Mouse (Mus musculus) adrenal gland, adult 8-10 months (tissue): ENCODE measurements around the gene Rexo5. TPM values are rescaled to one million over a fixed set of nuclear protein-coding genes. Genes with fewer than 3 reads are reported as not detected.
A peak's percentile ranks its signal among the peaks of the same experiment; 100 is the strongest.

ENCODE experiments used
- DNase-seq: peaks from one replicate; pipeline ENCODE4 v3.0.0; 2022
- total RNA-seq, 4 experiments: library from RNA; stranded (reverse); gene quantifications; 2 replicates each; pipeline ENCODE4 v1.2.4; 2022

Gene Rexo5
- total RNA-seq, 4 experiments from 2014 or later: 5.1 to 11.7 (median 9.6) TPM

- no peak for DNase-seq
Observed at GRCm38 (mm10) chr7:119845541-119845940, 51.7 kb downstream of the Rexo5 start.

GRCm38 (mm10) chr7:119847396-119847795 lies 53.6 kb downstream of the Rexo5 start:
- DNase-seq: no peak

GRCm38 (mm10) chr7:119849096-119849495 lies 55.3 kb downstream of the Rexo5 start:
- peak; percentile 31 for DNase-seq

- DNase-seq: peak; percentile 9
Observed at GRCm38 (mm10) chr7:119850737-119851136, 56.9 kb downstream of the Rexo5 start.

- no peak for DNase-seq
Observed at GRCm38 (mm10) chr7:119852494-119852893, 58.7 kb downstream of the Rexo5 start.

DNA sequence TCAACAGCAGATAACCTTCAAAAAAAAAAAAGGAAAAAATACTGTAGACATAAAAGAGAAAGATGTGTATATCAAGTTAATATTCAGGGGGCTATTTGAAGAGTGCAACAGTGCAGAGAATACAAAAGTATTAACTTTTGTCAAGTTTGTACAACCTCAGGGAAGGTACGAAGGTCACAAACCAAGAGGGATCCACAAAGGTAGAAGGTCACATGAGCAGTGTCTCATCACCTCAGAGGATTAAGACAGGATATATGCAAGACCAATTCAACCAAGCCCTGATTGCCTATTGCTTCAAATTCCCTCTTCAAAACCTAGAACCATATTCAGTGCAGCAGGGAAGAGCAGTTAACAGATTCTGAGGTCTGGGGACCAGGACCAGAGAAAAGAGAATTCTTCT lies 59.4 kb downstream of the Rexo5 start:
- DNase-seq: no peak

DNA sequence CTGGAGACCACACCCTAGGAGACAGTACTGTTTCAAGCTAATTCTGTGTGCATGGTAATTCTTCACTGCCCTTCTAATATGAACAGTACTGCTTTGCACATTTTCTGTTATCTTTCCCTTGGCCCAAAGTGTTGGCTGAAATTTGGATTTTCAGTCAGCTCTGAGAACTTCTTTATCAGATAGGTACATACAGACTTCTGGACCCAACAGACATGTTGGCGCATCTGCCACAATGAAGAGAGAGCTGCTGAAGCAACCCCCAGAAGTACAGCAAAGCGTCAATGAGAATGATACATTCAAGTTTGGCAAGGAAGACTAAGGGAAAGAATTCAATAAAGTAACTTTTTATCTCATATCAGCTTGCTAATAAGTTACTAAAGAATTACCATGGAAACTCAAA lies 60.6 kb downstream of the Rexo5 start:
- DNase-seq: no peak

DNA sequence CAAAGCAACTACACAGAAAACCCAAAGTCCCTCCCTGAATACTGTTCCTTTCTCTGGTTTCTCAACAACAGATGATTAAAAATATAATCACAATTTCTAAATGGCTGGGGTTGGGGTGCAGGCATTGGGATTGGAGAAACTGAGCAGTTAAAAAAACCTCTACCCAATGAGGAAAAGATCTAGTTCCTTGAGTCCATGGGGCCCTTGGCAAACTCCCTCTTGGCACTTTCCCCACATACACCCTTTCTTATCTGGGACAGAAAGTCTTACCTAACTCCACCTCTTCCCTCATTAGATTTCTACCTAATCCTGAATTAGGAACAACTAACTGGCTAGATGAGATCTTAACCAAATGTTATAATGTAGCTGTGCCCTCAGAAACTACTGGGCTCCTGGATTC lies 61.2 kb downstream of the Rexo5 start:
- DNase-seq: no peak

GRCm38 (mm10) chr7:119859476-119859875 lies 65.7 kb downstream of the Rexo5 start:
- DNase-seq: no peak

DNA sequence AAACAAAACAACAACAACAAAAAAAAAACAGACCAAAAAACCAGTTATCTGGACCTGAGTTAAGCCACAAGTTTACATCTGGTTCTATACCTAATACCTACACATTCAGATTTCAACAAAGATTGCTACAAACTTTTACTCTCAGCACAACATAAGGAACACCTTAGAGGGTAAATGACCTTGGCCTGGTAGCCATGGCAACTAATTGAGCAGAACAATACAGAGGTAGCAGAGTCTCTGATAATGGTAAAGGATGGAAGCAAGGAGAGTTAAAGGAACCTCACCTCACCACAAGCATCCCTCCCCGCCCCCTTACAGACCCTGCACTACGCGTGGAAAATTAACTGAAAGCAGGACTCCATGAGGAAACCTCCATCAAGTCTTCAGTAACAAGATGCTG lies 66.3 kb downstream of the Rexo5 start:
- no peak for DNase-seq

GRCm38 (mm10) chr7:119860554-119860953 lies 66.7 kb downstream of the Rexo5 start:
- DNase-seq: no peak

DNA sequence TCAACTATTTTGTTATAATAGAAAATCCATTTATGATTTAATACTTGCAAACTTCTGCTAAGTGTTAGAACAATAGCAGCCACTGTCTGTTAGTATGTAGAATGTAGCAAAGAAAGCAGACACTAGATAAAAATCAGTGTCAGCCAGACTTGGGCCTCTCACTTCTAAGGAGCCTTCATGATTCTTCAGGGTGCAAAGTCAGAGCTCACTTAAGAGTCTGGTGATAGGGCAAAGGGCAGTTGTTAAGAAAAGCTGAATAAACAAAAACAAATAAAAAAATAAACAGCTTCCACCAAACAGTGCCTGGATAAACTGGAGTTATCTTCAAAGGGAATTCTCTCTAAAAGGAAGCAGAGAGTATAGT lies 67.1 kb downstream of the Rexo5 start:
- no peak for DNase-seq

DNA sequence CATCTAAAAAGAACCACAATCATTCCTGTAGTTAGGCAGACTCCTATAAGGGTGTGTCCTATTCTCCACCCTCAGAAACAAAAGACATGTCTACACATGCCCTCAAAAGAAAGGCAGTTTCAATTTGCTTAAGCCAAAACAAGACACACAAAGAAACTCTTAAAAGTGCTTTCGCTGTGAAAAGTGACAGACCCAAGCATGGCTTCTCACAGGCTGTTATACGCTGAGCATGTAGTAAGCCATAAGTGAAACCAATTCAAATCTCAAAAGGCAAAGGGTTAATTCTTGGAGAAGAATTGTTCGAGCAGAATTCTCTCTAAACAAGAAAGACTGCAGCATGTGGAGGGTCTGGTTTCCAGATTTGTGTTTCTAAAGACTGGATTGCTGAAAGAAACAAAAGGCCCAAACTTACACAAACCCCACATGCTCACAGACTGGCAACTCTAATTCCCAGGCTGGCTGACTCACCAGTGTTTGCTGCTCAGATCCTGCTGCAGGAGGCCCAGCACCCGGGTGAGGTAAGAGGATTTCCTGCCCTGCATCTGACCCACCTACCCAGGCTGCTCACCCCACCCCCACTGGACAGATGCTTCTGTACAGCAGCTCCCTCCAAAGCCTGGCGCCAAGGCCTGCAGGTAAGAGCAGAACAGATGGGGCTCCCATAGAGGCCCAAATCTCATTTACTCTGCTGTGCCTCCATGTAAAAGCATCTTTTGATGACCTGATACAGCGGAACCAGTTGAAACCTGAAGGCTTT lies 67.7 kb downstream of the Rexo5 start:
- DNase-seq: peak; percentile 42

DNA sequence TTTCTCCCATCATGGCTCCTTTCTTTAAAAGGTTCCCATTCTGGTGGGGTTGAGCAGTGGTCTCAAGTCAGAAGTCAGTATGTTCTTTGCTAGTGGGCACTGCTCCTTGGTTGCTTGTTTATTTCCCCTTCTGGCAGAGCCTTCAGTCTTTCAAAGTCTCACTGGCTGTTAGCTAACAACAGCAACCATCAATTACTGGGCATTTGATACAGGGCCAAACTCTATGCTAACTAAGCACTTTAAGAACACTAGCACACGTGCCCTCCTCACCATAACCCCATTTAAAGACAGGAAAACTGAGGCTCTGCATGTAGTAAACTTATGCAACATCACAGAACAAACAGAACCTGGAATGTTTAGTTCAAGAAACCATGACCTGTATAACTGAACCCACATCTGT lies 68.4 kb downstream of the Rexo5 start:
- no peak for DNase-seq

GRCm38 (mm10) chr7:119864500-119864899 lies 70.7 kb downstream of the Rexo5 start:
- no peak for DNase-seq

GRCm38 (mm10) chr7:119866136-119866535 lies 72.3 kb downstream of the Rexo5 start:
- no peak for DNase-seq

GRCm38 (mm10) chr7:119872204-119872603 lies 78.4 kb downstream of the Rexo5 start:
- DNase-seq: no peak

- no peak for DNase-seq
Observed at GRCm38 (mm10) chr7:119873050-119873449, 79.2 kb downstream of the Rexo5 start.

DNA sequence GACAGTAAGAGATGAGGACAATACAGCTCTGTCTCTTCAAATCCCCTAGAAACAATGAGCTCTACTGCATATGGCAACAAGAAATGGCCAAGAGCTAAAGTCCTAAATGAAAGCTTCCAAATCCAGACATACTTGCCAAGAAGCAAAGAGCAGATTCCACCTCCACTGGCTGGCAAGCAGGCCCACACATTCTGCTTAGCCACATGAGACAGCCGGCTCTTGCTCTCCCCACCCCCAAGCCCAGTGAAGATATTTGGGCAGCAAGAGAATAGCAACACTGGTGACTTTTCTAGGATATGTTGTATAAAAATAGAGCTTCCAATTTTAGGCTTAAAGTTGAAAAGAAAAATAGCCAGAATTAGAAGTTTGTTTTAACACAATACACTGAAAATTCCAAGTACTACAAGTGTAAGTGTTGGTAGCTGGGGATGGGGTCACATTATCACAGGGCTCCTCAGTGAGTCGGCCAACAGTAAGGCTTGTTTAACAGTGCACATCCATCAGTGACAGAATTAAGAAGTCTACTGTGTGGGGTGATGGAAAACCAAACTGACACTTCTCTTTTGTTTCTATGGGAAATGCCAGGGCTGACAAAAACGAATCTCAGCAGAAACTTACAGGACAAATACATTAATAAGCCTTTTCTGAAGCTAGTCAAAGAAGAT lies 82.1 kb downstream of the Rexo5 start:
- no peak for DNase-seq

DNA sequence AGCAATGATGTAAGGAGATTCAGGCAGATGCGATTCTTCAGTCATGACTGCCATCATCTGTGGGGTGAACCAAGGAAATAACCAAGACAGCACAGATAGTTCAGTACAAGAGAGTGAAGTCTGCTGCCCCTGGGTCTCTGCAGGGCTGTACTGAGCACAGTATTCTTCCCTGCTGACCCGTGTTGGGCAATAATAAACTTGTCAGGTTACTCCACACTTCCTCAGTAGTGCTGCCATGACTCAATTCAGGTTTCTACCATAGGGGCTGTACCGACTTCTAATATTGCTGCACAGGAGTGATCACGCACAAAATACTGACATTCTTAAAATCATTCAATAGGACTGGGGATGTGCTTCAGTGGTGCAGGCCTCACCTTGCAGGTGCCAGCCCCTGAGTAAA lies 85.4 kb downstream of the Rexo5 start:
- DNase-seq: no peak

DNA sequence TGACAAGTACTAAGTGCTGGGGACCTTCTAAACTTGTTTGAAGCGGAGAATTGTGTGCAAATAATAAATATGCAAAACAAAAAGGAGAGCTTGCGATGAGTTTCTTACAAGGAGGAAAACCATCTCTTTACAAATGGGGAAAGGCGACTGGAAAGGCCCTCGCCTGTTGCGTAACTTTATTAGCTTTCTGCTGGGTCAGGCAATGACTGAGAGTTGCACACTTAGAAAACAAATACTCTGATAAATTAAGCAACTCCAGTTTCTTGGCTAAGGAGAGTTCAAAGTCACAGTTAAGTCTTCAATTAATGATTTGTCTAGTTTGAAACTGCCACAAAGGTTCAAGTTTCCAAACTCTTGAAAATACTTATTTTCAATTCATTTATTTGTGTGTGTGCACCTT lies 86.5 kb downstream of the Rexo5 start:
- no peak for DNase-seq

DNA sequence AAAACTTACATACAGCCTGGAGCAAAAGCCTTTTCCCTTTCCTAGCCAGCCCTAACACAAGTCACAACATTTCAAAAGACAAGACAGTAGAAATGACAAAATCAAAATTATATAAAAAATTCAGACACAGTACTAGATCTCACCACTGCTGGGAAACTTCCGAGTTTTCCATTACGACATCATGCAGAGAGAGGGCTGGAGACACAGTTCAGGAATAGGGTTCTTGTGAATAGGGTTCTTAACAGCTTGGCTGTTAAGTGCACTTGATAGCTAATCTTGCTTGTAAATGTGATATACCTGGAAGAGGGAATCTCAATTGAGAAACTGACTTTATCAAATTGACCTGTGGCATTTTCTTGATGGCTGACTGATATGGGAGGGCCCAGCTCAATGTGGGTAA lies 87.4 kb downstream of the Rexo5 start:
- no peak for DNase-seq

DNA sequence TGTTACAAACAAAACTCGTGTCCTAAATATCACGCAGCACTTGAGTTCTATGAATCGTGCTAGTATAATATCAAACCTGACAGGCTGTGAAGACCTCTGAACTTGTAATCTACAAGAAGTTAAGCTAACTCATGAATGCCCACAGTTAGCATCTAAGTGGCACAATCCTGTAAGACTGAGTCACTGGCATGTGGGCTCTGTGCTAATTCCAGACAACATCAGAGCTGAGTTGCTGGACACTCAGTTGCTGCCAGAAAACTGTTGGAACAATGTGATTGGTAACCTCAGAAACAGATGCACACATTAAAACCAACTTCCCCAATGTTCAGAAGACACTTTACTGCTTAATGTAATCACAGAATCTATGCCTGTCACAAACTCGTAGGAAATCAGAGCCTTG lies 94.1 kb downstream of the Rexo5 start:
- DNase-seq: no peak

DNA sequence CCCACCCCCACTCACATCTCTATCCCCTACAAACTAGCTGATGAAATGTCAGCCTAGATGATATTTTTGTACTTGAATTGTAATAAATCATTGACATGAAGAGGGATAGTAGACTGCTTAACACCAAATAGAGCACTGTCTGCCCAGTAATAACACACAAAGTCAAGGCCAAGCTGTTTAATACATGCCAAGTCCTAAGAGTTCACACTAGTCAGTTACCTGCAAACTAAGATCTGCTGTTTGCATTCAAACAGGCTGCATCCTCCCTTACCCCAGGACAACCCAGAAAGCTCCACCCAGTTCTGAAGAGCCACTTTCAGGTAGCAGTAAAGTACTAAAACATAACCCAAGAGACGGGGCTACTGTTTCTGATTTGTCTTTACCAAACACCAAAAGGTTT lies 98.4 kb downstream of the Rexo5 start:
- DNase-seq: no peak
